Mouse (Mus musculus) limb, embryonic 13.5 days (tissue): Measurements from ENCODE around the gene Pepd. TPM values are rescaled to one million over a fixed set of nuclear protein-coding genes. Genes with fewer than 3 reads are reported as not detected.

Source experiments
- ATAC-seq: fragments of 200-750 bp; cut with Nextera tagmentation; 2 replicates; pipeline ENCODE4 v1.8.0; 2017; ENCODE audit warnings: low read depth, moderate number of reproducible peaks, moderate TSS enrichment; ENCODE audit not compliant: low FRiP score
- H3K27ac ChIP-seq: fragments of 300-500 bp; sonication (generic); 2 replicates; pipeline ENCODE4 v1.5.1; 2015; ENCODE audit warnings: inconsistent platforms, mild to moderate bottlenecking, moderate library complexity
- H3K27me3 ChIP-seq: fragments of 300-500 bp; sonication (generic); 2 replicates; pipeline ENCODE4 v1.6.1; 2015; ENCODE audit warnings: mild to moderate bottlenecking, inconsistent platforms
- H3K36me3 ChIP-seq: fragments of 300-500 bp; sonication (generic); 2 replicates; pipeline ENCODE4 v1.6.1; 2015; ENCODE audit warnings: inconsistent platforms, mild to moderate bottlenecking, moderate library complexity
- H3K4me1 ChIP-seq: fragments of 300-500 bp; sonication (generic); 2 replicates; pipeline ENCODE4 v1.6.1; 2015; ENCODE audit warnings: inconsistent platforms
- H3K4me2 ChIP-seq: fragments of 300-500 bp; sonication (generic); replicated peaks from 2 replicates; pipeline ENCODE4 v1.6.1; 2015; ENCODE audit warnings: inconsistent platforms, mild to moderate bottlenecking, moderate library complexity
- H3K4me3 ChIP-seq: fragments of 300-500 bp; sonication (generic); 2 replicates; pipeline ENCODE4 v1.5.1; 2015; ENCODE audit warnings: moderate library complexity, mild to moderate bottlenecking, inconsistent platforms
- H3K9ac ChIP-seq: fragments of 300-500 bp; sonication (generic); 2 replicates; pipeline ENCODE4 v1.6.1; 2015; ENCODE audit warnings: mild to moderate bottlenecking, inconsistent platforms
- H3K9me3 ChIP-seq: fragments of 300-500 bp; sonication (generic); 2 replicates; pipeline ENCODE4 v1.6.1; 2016; ENCODE audit warnings: inconsistent platforms
- WGBS: fragments of 180-500 bp; shearing (Covaris S2); methylation state at CpG from one replicate; pipeline ENCODE4 v1.1.7; 2015; 5-methylcytosine and 5-hydroxymethylcytosine counted together
- polyA plus RNA-seq: library from polyadenylated mRNA; unstranded; fragments of >200 nt; fragmentation: Nextera tagmentation; extraction: Ambion mirVana; gene quantifications from 2 replicates; pipeline ENCODE4 v1.2.1, GENCODE M21; 2015

Pepd gene
- polyA plus RNA-seq, 1 experiment from 2014 or later: 62.6 TPM

- peaks cover 41% of the 10 kb centered on the region for H3K36me3 ChIP-seq
- H3K9ac ChIP-seq: no peak overlapping the region
- peak overlapping the region; percentile 85 for H3K27ac ChIP-seq
- peaks cover 10% of the 10 kb centered on the region for H3K9me3 ChIP-seq
- H3K4me3 ChIP-seq: no peak overlapping the region
- H3K4me2 ChIP-seq: no peak overlapping the region
- H3K27me3 ChIP-seq: no peaks in the 10 kb centered on the region
- WGBS: 48% methylated on average over 7 of the region's 7 CpGs
- 0 out of 2 replicates have a peak, but pooled peaks have one; percentile 22 for ATAC-seq
- peaks cover 31% of the 10 kb centered on the region for H3K4me1 ChIP-seq
These were observed 26.6 kb downstream of the Pepd start for GRCm38 (mm10) chr7:34938636-34939261.

- H3K4me3 ChIP-seq: no peak overlapping the region
- H3K9me3 ChIP-seq: peaks cover 10% of the 10 kb centered on the region
- no peaks in the 10 kb centered on the region for H3K27me3 ChIP-seq
- 0 out of 2 replicates have a peak overlapping the region, but pooled peaks have one; percentile 19 for H3K9ac ChIP-seq
- WGBS: 25% methylated on average over 14 of the region's 14 CpGs
- peak overlapping the region; percentile 19 for H3K4me2 ChIP-seq
- peak overlapping the region; percentile 85 for H3K27ac ChIP-seq
- H3K4me1 ChIP-seq: peaks cover 31% of the 10 kb centered on the region
- peaks cover 44% of the 10 kb centered on the region for H3K36me3 ChIP-seq
- peak; percentile 58; the same call in 1 of the 2 replicates for ATAC-seq
These were observed 27.2 kb downstream of the Pepd start for GRCm38 (mm10) chr7:34939262-34939951.

- ATAC-seq: peak; percentile 45; the same call in 1 of the 2 replicates
- peak overlapping the region; percentile 19 for H3K4me2 ChIP-seq
- no peaks in the 10 kb centered on the region for H3K27me3 ChIP-seq
- peaks cover 10% of the 10 kb centered on the region for H3K9me3 ChIP-seq
- peaks cover 43% of the 10 kb centered on the region for H3K36me3 ChIP-seq
- H3K27ac ChIP-seq: peak overlapping the region; percentile 85; the same call in 1 of the 2 replicates
- H3K9ac ChIP-seq: no peak overlapping the region
- WGBS: 16% methylated on average over 7 of the region's 7 CpGs
- no peak overlapping the region for H3K4me3 ChIP-seq
- H3K4me1 ChIP-seq: peaks cover 31% of the 10 kb centered on the region
These were observed 27.8 kb downstream of the Pepd start for GRCm38 (mm10) chr7:34939952-34940312.

- H3K9me3 ChIP-seq: no peaks in the 10 kb centered on the region
- H3K4me2 ChIP-seq: no peak overlapping the region
- H3K36me3 ChIP-seq: peaks cover 54% of the 10 kb centered on the region
- no peak for ATAC-seq
- no peak overlapping the region for H3K27ac ChIP-seq
- WGBS: 60% methylated on average over 4 of the region's 4 CpGs
- peaks cover 23% of the 10 kb centered on the region for H3K4me1 ChIP-seq
- H3K4me3 ChIP-seq: no peak overlapping the region
- H3K27me3 ChIP-seq: no peaks in the 10 kb centered on the region
- no peak overlapping the region for H3K9ac ChIP-seq
These were observed 31.5 kb downstream of the Pepd start for GRCm38 (mm10) chr7:34943581-34944123.

- H3K27me3 ChIP-seq: no peaks in the 10 kb centered on the region
- WGBS: 83% methylated on average over 7 of the region's 7 CpGs
- no peak for ATAC-seq
- H3K36me3 ChIP-seq: peaks cover 55% of the 10 kb centered on the region
- no peak overlapping the region for H3K4me2 ChIP-seq
- H3K4me1 ChIP-seq: no peaks in the 10 kb centered on the region
- H3K27ac ChIP-seq: no peak overlapping the region
- H3K9me3 ChIP-seq: no peaks in the 10 kb centered on the region
- H3K4me3 ChIP-seq: no peak overlapping the region
- no peak overlapping the region for H3K9ac ChIP-seq
These were observed 34.2 kb downstream of the Pepd start for GRCm38 (mm10) chr7:34946269-34946925.

GRCm38 (mm10) chr7:34954548-34954947 is 42.4 kb downstream of the Pepd start:
- H3K4me2 ChIP-seq: no peak overlapping the region
- no peak overlapping the region for H3K9ac ChIP-seq
- H3K27ac ChIP-seq: no peak overlapping the region
- no peak overlapping the region for H3K4me3 ChIP-seq
- no peak for ATAC-seq
- peaks cover 23% of the 10 kb centered on the region for H3K36me3 ChIP-seq
- H3K4me1 ChIP-seq: peaks cover 21% of the 10 kb centered on the region
- 77% methylated on average over 9 of the region's 9 CpGs for WGBS
- no peaks in the 10 kb centered on the region for H3K9me3 ChIP-seq
- H3K27me3 ChIP-seq: no peaks in the 10 kb centered on the region

- Histone ChIP-seq H3K4me2 (no peak overlapping the region), H3K27me3 (no peaks in the 10 kb centered on the region), H3K4me3 (no peak overlapping the region), H3K36me3 (peaks cover 23% of the 10 kb centered on the region), H3K9me3 (no peaks in the 10 kb centered on the region), H3K27ac (no peak overlapping the region), H3K9ac (no peak overlapping the region), H3K4me1 (peaks cover 21% of the 10 kb centered on the region)
- 84% methylated on average over 3 of the region's 3 CpGs for WGBS
- ATAC-seq: no peak
These were observed 43.1 kb downstream of the Pepd start for GRCm38 (mm10) chr7:34955295-34955694.

- no peak overlapping the region for H3K4me3 ChIP-seq
- H3K4me2 ChIP-seq: no peak overlapping the region
- peaks cover 19% of the 10 kb centered on the region for H3K36me3 ChIP-seq
- H3K27ac ChIP-seq: no peak overlapping the region
- ATAC-seq: no peak
- H3K4me1 ChIP-seq: peaks cover 21% of the 10 kb centered on the region
- 80% methylated on average over 8 of the region's 8 CpGs for WGBS
- H3K9me3 ChIP-seq: no peaks in the 10 kb centered on the region
- H3K9ac ChIP-seq: no peak overlapping the region; the same call in 1 of the 2 replicates
- no peaks in the 10 kb centered on the region for H3K27me3 ChIP-seq
These were observed 45.0 kb downstream of the Pepd start for GRCm38 (mm10) chr7:34957138-34957537.

- WGBS: 75% methylated on average over 11 of the region's 11 CpGs
These were observed 51.9 kb downstream of the Pepd start for GRCm38 (mm10) chr7:34963889-34964645.

GRCm38 (mm10) chr7:34967362-34967761 is 55.2 kb downstream of the Pepd start:
- no peak for ATAC-seq
- Histone ChIP-seq H3K36me3 (peaks cover 17% of the 10 kb centered on the region), H3K4me3 (no peak overlapping the region), H3K9ac (no peak overlapping the region), H3K4me2 (no peak overlapping the region), H3K4me1 (peaks cover 27% of the 10 kb centered on the region), H3K27me3 (no peaks in the 10 kb centered on the region), H3K27ac (no peak overlapping the region), H3K9me3 (0 out of 2 replicates have a peak, but pooled peaks cover 8% of the 10 kb centered on the region)
- 54% methylated on average over 3 of the region's 3 CpGs for WGBS

More at GRCm38 (mm10) chr7:34963889-34964645, 51.9 kb downstream of the Pepd start:
- Histone ChIP-seq H3K36me3 (no peaks in the 10 kb centered on the region), H3K27ac (no peak overlapping the region), H3K4me2 (no peak overlapping the region), H3K4me3 (no peak overlapping the region), H3K9me3 (no peaks in the 10 kb centered on the region), H3K4me1 (peaks cover 14% of the 10 kb centered on the region), H3K27me3 (no peaks in the 10 kb centered on the region), H3K9ac (no peak overlapping the region)
- no peak; the same call in 1 of the 2 replicates for ATAC-seq

GRCm38 (mm10) chr7:34968749-34969433 is 56.7 kb downstream of the Pepd start:
- Histone ChIP-seq H3K4me1 (peaks cover 40% of the 10 kb centered on the region), H3K9me3 (0 out of 2 replicates have a peak, but pooled peaks cover 8% of the 10 kb centered on the region), H3K9ac (no peak overlapping the region), H3K27me3 (no peaks in the 10 kb centered on the region), H3K4me2 (no peak overlapping the region), H3K27ac (no peak overlapping the region), H3K4me3 (no peak overlapping the region), H3K36me3 (peaks cover 17% of the 10 kb centered on the region)
- WGBS: 79% methylated on average over 3 of the region's 3 CpGs
- no peak for ATAC-seq
